Mouse (Mus musculus) induced T-regulatory cell, adult 2 months (primary cell): ENCODE data around the gene Hpse.
A peak's percentile ranks its signal among the peaks of the same experiment; 100 is the strongest.

Experiments used
- DNase-seq: peaks from one replicate; pipeline ENCODE4 v3.0.0-alpha.2; 2012; ENCODE audit warnings: low read depth

Hpse gene

DNA sequence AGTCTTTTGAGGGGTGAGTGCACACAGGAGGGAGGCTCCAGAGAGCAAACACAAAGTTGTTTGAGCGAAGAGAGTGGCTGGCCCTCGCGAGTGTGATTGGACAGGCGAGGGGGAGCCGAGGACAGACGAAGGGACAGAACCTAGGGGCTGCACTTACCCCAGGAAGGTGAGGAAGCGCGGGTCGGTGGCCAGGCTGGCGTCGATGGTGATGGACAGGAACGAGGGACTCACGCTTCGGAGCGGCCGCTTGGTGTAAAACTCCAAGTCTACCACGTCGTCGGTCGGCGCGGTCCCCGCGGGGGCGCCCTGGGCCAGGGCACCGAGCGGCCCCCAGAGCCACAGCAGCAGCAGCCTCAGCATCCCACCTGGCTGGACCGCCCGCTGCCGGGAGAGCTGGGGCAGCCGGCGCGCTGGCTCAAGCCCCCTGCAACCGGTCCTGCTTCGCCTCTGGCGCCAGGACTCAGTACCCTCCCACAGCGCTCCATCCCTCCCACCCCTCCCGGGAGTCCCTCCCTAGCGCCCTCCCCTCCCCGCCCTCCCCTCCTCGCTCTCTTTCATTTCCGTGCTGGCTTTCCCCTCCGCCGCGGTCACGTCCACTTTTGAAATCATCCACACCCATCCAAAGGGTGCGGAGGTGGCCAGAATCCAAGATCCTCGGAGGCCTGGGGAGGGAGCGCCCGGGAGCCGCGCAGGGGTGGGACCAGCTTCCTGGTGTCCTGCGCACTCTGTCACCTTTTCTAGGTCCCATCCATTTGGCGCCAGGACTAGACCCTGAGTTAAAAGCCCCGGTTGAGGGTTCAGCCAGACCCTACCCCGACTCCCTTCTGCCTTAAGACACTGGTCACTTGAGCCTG is at the start of gene Hpse:
TSS of gene Hpse (minus strand) at position 482 of the 854 bp plus-strand sequence.
- peak; percentile 69 for DNase-seq

DNA sequence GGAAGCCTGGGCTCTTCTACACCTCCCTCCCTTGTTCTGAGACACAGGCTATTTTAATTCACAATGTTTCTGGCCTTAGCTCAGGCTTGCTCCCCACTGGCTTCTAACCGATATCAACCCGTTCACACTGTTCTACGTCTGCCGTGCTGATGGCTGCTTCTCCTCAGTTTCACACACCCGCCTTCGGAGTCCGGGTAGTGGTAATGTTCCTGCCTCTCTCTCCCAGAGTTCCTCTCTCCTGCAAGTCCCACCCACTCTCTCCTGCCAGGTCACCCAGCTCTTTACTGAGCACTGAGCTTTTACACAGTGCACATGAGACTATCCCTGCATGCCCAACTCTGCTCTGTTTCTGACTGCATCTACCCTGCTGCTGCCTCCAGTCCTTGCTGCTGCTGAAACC is 46.5 kb upstream of the Hpse start:
- no peak for DNase-seq

DNA sequence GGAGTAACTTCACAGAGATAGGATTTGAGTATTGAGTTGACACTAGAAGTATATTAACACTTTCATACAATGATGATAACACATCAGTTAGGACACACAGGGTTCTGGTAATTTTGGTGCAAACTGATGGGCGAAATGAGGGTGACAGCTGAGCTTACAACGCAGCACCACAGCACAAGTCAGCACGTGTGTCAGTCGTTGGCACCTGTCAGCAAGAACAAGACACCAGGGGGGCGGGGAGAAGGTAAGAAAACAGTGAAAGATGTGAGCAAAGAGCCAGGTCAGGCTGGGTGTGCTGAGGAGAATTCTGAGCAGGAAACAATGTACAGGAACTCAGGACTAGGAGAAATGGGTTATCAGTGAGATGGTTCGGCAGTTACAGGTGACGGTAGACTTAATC is 42.2 kb upstream of the Hpse start:
- no peak for DNase-seq

DNA sequence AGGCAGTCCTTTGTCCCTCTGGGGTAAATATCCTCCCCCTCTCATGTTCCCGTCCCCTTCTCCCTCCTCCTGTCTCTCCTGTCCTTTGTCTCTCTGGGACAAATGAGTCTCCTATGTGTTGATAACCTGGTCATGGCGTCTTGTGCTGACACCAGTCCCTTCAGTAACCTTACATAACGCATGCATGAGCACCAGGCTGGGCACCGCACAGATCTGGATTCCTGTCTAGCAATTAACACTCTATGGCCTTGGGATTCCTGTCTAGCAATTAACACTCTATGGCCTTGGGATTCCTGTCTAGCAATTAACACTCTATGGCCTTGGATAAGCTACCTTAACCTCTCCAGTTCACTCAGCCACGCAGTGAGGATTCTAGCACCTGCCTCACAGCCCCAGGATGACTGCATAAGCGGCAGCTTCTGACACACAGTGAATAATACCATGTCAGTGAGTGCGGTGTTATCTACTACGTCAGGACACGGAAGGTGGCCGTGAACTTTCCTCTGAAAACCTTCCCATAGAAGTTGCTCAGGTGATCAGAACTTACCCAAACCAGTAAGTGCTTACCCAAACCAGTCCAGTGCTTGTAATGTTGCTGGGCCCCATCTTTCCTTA is 40.6 kb upstream of the Hpse start:
- no peak for DNase-seq

DNA sequence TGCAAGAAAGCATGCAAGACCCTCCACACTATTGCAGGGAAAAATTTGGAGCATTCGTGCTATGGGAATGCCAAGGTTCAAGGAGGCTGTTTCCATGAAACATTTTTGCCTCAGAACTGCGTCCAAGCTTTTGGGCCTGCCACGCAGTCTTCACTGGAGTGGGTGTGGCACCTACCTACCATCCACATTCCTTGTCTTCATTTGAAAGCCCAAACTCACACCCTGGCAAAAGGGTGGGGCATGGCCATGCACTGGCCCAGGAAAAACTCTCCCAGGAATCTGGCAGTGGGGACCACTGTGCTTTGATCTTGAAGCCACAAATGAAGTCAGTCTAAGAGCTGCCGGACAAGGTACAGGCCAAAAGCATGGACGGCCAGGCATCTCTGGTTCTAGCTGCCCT is 38.6 kb upstream of the Hpse start:
- no peak for DNase-seq

DNA sequence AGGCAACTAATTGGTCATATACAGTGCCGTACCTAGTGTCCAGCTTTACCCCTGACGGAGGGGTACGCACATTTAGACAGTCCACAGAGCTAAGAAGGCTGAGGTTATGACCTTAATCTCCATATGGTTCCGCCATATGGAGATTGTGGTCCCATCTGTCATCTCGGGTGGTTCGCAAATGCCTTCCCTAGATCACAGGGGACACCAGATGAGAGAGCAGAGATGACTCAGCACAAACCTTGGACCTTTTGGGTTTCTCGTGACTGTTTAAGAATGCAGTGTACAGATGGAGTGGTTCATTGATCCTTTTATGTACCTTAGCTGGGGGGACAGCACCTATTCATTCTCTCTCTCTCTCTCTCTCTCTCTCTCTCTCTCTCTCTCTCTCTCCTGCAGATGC is 33.9 kb upstream of the Hpse start:
- no peak for DNase-seq

DNA sequence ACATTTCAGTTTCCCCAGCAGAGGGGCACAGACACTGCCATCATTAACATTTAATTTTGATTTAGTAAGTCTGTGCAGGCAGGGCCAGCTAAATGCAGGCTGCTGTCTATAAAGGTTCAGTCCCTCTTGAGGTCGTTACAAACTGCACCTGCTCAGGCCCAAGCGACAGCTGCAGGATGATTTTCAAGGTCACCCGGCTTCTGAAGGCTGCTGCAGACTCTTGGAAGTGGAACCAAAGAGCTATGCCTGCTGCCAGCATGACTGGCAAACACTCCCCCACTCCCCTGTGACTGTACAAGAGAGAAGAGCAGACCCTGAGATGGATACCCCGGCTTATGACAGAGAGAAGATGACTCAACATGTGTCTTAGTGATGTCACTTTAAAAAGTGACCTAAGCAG is 32.1 kb upstream of the Hpse start:
- no peak for DNase-seq

DNA sequence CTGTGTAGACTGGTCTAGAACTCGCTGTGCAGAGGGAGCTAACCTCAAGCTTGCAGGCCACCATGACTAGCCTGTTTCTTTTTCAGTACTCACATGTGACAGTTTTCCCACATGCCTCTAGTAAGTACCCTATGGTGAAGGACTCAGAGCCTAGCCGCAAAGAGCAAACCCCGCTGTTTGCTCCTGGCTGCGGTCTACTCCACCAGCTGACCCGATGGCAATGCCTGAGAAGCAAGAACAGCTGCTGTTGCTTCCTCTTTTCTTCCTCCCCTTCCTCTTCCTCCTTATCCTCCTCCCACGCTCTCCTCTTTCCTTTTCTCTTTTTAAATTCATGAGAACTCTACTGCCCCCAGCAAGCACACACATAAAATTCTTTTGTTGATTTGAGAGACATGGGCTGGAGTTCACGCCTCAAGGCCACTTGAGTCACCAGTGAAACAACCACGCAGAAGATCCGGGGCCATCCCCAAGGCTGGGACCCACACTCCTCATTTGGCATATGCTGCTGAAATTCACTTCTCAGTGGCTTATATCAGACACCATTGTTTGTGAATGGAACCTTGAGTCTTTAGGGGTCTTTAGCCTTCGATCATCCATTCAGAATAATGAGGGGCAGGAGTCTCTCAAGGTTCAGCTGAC is 31.2 kb upstream of the Hpse start:
- no peak for DNase-seq

DNA sequence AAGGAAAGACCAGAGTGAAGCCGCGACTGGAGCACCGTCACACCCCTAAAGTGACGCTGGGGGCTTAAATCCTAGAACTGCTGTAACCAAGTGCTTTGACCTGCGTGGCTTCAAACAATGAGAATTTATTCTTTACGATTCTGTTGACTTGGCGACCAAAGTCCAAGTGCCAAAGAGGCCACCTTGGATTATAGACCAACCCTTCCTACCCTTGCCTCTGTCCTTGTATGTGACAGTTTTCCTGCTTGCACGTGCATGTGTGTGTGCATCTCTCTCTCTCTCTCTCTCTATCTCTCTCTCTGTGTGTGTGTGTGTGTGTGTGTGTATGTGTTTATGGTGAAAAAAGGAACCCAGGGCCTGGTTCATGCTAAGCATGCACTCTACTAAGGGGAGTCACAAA is 19.3 kb upstream of the Hpse start:
- no peak for DNase-seq

DNA sequence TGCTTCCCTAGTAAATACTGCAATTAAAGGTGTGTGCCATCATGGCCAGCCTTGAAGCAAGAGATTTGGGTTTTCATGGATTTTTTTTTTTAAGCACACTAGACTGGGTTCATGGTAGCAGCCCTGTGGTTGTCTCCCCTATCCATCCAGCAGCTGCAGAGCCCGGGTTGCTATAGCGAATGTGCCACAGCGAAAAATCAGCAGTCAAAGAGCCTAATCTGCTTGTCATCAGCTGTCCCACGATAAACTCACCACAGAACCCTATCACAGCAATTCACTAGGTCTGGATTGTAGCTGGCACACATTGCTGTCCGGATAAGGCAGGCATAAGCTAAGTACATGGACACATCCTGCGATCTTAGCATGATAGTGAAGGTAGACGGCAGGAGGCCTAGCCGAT is 17.4 kb upstream of the Hpse start:
- DNase-seq, result no peak

DNA sequence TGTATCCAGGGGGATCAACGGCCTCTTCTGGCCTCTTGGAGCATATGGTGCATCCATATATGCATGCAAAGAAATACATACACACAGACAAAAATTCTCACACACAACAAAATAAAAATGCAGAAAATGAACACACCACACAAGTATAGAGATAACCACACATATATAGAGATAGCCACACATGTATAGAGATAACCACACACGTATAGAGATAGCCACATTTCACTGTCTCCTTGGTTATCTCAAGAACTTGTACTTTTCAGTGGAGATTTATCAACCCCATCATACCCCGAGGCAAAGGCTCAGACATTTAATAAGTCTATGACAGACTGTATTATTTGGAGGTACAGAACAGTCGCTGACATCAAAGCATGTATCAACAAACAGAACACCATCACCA is 15.0 kb upstream of the Hpse start:
- DNase-seq, result no peak

DNA sequence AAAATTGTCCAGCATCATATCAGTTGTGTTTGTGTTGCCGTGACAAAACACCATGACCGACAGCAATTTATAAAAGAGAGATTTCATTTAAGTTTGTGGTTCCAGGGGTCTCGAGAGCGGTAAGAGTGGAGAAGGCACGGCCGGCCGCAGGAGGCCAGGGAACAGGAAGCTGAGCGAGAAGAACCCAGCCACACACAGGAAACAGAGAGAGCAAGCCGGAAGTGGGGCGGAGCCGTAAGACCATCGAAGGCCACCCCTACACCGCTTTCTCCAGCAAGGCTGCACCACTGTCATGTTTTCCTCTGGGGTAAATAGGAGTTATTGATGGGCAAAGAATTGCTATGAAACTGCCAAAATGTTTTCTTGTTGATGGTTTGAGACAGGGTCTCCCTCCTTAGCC is 9.2 kb upstream of the Hpse start:
- DNase-seq, result peak; percentile 76

DNA sequence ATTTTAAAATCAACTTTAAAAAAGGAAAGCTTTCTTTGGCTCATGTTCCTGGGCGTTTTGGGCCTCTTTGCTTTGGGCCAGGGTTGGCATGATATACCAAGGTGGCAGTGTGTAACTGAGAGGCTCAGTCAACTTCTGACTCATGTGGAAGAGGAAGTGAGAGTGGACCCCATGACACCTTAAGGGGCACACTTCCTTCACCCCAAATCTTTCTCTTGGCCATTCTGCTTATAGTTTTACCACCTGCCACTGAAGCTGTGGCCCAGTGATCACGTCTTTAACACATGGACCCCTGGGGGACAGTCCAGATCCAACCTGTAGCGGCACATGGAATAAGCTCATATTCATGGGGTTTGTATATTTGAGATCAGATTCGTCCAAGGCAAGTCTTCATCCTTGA is 6.5 kb upstream of the Hpse start:
- DNase-seq, result no peak

DNA sequence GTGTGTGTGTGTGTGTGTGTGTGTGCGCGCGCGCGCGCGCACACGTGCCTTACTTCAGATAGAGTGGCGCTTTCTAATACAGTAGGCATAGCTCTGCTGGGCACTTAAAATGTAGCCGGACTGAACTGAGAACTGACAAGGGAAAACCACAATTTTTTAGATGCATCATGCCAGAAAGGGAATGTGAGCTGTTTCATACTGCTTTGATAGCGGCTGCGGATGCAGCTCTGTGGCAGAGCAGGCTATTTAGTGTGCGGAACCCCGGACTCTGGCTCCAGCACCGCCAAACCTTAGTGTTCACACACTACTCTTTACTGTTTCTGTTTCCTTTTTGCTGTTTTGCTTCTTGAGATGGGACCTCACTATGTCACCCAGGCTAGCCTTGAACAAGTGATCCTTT is 2.8 kb downstream of the Hpse start:
- peak; percentile 15 for DNase-seq

DNA sequence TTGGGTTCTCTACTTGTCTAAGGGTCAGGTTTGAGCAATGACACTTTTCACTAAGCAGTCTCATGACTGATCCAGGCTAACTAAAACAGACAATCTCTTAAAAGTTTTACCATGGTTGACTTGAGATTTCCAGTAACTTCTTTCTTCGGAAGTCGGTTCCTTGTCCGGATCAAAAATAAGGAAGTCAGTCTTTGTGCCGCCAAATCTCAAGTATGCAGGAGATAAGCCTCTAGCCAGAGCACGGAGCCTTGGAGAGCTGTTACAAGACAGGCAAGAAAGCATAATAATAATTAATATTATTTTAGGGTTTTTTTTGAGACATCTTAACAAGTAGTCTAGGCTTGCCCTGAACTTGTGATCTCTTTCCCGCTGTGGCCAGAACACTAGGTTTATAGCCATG is 8.3 kb downstream of the Hpse start:
- no peak for DNase-seq

DNA sequence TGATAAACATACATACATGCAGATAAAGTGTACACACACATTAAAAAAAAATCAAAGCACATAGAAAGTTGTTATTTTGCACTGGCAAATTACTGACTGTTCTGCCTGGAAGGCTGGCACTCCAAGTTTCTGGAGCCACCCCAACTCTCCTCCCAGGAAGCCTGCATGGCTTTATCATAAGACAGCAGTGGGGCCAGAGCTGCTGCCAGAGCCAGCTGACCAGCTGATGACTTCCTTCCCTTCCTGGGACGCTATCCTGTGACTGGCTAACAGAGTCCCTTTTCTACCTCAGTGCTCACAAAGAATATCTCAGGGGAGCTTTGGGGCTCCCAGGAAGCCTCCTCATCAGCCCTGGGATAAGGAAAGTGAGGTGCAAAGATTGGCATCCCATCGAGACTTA is 9.5 kb downstream of the Hpse start:
- DNase-seq, result no peak

DNA sequence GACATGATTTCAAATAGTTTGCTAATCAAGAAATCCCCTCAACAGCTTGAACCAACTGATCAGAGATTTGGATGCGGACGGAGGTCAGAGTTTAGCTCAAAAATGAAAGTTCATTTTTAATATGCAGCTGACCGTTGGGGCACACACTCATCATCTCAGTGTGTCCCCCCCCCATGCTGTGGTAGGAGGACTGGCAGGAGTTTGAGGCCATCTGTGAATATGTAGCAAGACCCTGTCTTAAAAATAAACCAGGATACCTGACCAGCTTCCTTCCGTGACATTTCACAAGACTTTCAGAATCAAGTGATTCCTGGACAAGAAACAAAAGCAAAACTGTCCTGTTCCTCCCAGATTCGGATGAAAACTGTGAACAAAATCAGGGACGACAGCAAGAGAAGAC is 10.5 kb downstream of the Hpse start:
- no peak for DNase-seq

DNA sequence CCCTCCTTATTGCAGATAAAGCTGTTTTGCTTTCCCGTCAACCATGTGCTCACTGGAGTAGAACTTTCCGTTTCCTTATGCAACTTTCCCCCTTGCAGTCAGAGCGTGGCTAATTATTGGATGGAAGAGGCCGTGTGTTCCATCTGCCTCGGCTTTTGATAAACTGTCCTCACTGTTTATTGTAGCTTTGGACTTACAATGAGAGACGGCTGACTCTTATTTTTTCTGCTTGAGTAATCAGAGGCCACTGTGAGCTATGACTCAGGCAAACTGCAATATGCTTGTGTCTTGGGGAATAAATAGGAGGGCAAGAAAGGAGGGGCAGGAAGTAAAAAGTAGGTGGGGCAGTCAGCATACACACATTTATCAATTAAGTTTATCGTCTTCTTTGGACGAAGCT is 12.8 kb downstream of the Hpse start:
- DNase-seq, result no peak

DNA sequence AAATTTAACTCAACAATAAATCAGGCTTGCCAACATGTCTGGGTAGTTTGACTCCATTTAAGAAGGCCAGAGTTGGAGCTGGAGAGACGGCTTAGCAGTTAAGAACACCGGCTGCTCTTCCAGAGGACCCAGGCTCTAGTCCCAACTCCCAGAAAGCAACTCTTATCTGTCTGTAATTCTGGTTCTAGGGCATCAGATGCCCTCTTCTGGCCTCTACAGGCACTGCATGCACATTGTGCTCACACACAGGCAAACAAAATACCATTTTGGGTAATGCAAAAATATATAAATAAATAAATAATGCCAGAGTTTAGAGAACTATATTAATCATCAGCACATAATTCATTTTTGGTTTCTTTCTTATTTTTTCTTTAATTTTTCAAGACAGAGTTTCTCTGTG is 15.2 kb downstream of the Hpse start:
- peak; percentile 29 for DNase-seq

DNA sequence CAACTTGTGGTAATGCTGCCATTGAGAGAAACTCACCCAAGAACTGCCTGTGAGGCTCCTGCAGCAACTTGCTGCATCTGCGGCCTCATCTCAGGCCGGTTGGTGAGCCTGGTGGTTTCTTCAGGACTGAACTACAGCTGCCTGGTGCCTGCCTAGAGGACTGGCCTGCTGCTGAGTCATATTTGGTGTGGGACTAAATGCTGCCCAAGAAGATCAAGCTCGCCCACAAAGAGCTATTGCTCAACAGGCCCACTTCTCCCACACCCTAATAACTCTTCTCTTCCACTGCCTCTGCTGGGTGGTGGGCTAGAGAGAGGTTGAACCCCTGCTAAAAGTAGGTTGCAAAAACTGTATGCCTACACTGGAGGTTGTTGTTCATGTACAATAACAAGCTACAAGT is 17.2 kb downstream of the Hpse start:
- no peak for DNase-seq

DNA sequence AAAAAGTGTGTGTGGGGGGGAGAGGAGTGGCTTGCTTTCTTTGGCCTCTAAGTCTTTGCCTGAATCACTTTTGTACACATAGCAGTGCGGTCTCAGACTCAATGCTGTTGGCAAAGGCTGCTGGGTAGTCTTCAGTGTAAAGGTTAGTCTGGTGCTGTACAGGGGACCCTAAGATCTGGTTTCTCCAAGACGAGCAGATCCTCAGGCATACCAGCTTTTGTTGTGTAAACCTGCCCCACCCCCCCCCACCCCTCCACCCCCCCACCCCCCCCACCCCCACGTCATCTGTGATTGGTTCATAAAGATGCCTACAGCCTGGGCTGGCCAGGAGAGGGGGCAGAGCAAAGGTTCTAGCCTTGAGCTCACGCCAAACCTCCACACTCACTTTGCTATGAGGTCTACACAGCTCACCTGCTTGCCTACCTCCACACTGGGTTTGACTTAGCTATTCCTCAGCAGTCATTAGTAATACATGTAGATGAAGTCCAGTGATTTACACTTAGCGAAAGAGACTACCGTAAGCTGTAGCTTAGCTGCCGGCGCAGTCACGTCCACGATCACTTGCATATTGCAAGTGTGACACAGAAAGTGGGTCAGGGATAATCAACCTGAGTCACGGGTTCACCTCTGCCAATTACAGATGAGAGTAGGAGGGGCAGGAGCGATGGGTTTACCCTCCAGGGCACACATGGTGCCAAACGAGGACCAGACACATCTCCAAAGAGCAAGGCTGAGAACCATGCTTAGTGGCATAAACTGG is 18.5 kb downstream of the Hpse start:
- no peak for DNase-seq

DNA sequence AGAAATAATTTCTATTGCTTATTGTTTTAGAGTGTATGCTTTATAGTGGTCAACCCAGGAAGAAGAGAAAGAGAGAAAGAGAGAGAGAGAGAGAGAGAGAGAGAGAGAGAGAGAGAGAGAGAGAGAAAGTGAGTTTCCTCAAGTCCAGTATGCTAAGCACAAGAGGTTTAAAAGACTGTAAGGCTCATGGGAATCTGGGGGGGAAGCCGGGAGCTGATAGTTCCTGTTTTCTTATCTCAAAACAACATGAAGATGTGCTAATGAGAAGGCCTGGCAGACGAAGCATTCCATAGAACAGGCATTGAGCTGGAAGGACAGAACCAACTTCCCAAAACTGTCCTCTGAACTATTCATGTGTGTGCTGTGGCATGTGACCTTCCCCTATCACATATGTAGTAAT is 21.6 kb downstream of the Hpse start:
- no peak for DNase-seq

DNA sequence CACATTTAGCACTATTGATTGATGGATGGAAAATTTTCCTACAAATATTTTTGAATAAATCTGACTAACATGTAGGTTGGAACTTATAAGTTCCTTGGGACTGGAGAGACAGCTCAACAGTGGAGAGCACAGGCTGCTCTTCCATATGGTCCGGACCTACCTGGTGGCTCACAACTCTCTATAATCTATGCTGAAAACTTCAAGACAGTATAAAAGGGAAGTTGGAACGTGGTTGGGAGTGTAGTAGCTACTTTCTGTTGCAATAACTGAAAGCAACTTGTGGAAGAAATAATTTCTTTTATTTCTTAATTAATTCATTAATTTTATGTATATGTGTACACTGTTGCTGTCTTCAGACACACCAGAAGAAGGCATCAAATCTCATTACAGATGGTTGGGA is 22.1 kb downstream of the Hpse start:
- DNase-seq, result no peak
